Mouse (Mus musculus) erythroblast, embryonic 14.5 days (primary cell): ENCODE data around the gene Gm37240.

Experiments
- GATA1 ChIP-seq: IDR thresholded peaks from 2 replicates; pipeline ENCODE4 v1.6.1; 2012; ENCODE audit warnings: low read length, inconsistent platforms, mixed read lengths
- TAL1 ChIP-seq: IDR thresholded peaks from 3 replicates; pipeline ENCODE4 v1.6.1; 2012; ENCODE audit warnings: low read length, inconsistent platforms, mixed read lengths

DNA sequence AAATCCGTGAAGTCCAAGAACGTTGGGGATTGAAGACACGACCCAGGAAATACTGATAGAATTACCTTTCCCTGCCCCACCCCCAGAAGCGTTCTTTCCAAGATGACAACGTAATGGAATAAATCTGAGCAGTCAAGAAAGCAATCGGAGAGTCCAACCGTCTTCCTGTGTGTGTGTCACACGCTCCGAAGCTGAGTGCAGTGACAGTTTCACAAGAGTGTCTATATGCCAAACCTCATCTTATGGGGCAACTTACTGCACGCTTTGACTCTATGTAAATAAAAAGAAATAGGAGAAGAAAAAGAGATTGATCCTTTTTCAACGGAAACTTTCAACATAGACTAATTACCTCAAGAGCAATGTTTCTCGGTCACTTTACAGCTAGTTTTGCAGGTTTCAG is 715.2 kb downstream of the Gm37240 start:
- TF ChIP-seq GATA1 (no peak), TAL1 (no peak)
